Mouse (Mus musculus): ENCODE measurements around the gene E130308A19Rik.

Gene E130308A19Rik

GRCm38 (mm10) chr4:59805181-59805967 lies 179.4 kb downstream of the E130308A19Rik start, which contains the start of gene Snx30:
TSS of gene Snx30 (plus strand) at chr4:59805840.
- in situ Hi-C loops (cut with MboI; ENCODE audit: unreplicated experiment in 2 of 2): no loop called here

- in situ Hi-C loops (cut with MboI; ENCODE audit: unreplicated experiment in 2 of 2): no loop called here
These were observed 180.2 kb downstream of the E130308A19Rik start for GRCm38 (mm10) chr4:59805968-59806878.

GRCm38 (mm10) chr4:59806879-59807195 lies 180.8 kb downstream of the E130308A19Rik start:
- in situ Hi-C loops (cut with MboI; ENCODE audit: unreplicated experiment in 2 of 2): no loop called here

- in situ Hi-C loops (cut with MboI; ENCODE audit: unreplicated experiment in 2 of 2): no loop called here
These were observed 181.5 kb downstream of the E130308A19Rik start for GRCm38 (mm10) chr4:59807521-59807920.

- in situ Hi-C loops (cut with MboI; ENCODE audit: unreplicated experiment in 2 of 2): no loop called here
These were observed 182.4 kb downstream of the E130308A19Rik start for GRCm38 (mm10) chr4:59808396-59808795.

Data from v-Abl transformed pro-B cells (cell line).